Comparison of ENCODE assay signal across 8 mouse cellular contexts in the genomic region with DNA sequence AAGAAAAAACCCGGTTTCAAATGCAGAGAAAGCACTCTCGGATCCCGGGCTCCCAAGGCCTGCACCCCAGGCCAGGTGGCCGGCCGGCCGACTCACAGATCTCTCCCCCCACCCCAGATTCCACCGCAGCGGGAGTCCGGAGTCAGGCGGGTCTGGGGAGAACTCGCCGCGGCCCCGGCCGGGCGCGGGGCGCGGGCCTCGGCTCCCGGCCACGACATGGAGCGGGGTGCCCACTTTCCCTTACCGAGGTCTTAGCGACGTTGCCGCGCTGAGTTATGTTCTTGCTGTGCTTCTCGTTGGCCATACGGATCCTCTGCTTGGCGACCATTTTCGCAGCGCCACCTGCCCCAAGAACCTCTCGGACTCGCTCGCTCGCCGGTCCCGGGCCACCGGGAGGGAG. TPM values are rescaled to one million over a fixed set of nuclear protein-coding genes. Genes with fewer than 3 reads are reported as not detected.
DNase-seq lines count a peak whose midpoint lies in the region; ATAC-seq lines count a peak whose summit lies in the region.

No protein-coding gene starts in this region.

- peak; percentile 48 for ATAC-seq in lung, embryonic 16.5 days (ENCODE audit: low read depth)
- peak; percentile 71 for ATAC-seq in hindbrain, embryonic 13.5 days (ENCODE audit: low FRiP score)
- no peak; the same call in 1 of the 2 replicates for ATAC-seq in midbrain, embryonic 14.5 days (ENCODE audit: low FRiP score, low TSS enrichment)

- WGBS in lung, embryonic 16.5 days = under 1% methylated on average over 39 of the region's 40 CpGs
- WGBS in hindbrain, embryonic 13.5 days = 0% methylated on average over 40 of the region's 40 CpGs
- 0% methylated on average over 40 of the region's 40 CpGs for WGBS in midbrain, embryonic 14.5 days

- H3K4me2 ChIP-seq in lung, embryonic 16.5 days (ENCODE audit: low read depth, low read length) = peak overlapping the region; percentile 74
- peak overlapping the region; percentile 79 for H3K4me2 ChIP-seq in hindbrain, embryonic 13.5 days
- H3K4me2 ChIP-seq in midbrain, embryonic 14.5 days (ENCODE audit: low read length) = peak overlapping the region; percentile 85

- H3K9ac ChIP-seq in lung, embryonic 16.5 days (ENCODE audit: low read length) = peak overlapping the region; percentile 98
- H3K9ac ChIP-seq in hindbrain, embryonic 13.5 days = peak overlapping the region; percentile 96
- peak overlapping the region; percentile 92 for H3K9ac ChIP-seq in midbrain, embryonic 14.5 days (replicated peaks; ENCODE audit: low read length)

- H3K9me3 ChIP-seq in lung, embryonic 16.5 days (ENCODE audit: control insufficient read depth, low read length) = no peaks in the 10 kb centered on the region
- H3K9me3 ChIP-seq in hindbrain, embryonic 13.5 days = no peaks in the 10 kb centered on the region
- H3K9me3 ChIP-seq in midbrain, embryonic 14.5 days (ENCODE audit: control insufficient read depth, low read length) = no peaks in the 10 kb centered on the region

- H3K4me3 ChIP-seq in lung, embryonic 16.5 days (ENCODE audit: low read length) = peak overlapping the region; percentile 68
- peak overlapping the region; percentile 92 for H3K4me3 ChIP-seq in hindbrain, embryonic 13.5 days
- H3K4me3 ChIP-seq in midbrain, embryonic 14.5 days (replicated peaks; ENCODE audit: low read depth, low read length) = peak overlapping the region; percentile 92

- H3K36me3 ChIP-seq in lung, embryonic 16.5 days (ENCODE audit: control insufficient read depth, insufficient read depth, low read length) = peaks cover 12% of the 10 kb centered on the region
- H3K36me3 ChIP-seq in hindbrain, embryonic 13.5 days = peaks cover 26% of the 10 kb centered on the region
- H3K36me3 ChIP-seq in midbrain, embryonic 14.5 days (ENCODE audit: control insufficient read depth, insufficient read depth, low read length) = peaks cover 29% of the 10 kb centered on the region

- H3K27ac ChIP-seq in lung, embryonic 16.5 days (ENCODE audit: low read length) = peak overlapping the region; percentile 81
- peak overlapping the region; percentile 95 for H3K27ac ChIP-seq in hindbrain, embryonic 13.5 days
- H3K27ac ChIP-seq in midbrain, embryonic 14.5 days (replicated peaks; ENCODE audit: low read depth, low read length) = peak overlapping the region; percentile 87

- peaks cover 9% of the 10 kb centered on the region for H3K4me1 ChIP-seq in lung, embryonic 16.5 days (replicated peaks; ENCODE audit: control insufficient read depth, insufficient read depth, low read length)
- peaks cover 22% of the 10 kb centered on the region for H3K4me1 ChIP-seq in hindbrain, embryonic 13.5 days (replicated peaks)
- peaks cover 16% of the 10 kb centered on the region for H3K4me1 ChIP-seq in midbrain, embryonic 14.5 days (ENCODE audit: control insufficient read depth, insufficient read depth, low read length)

- peak; percentile 77 to 78 for DNase-seq in cerebellum, postnatal 10 days
- DNase-seq in cerebellum, adult 9-11 months = no peak
- no peak for DNase-seq in lung, postnatal 10 days
- DNase-seq in midbrain, embryonic 14.5 days = no peak
- DNase-seq in adrenal gland, adult (ENCODE audit: inconsistent age in 2 of 2, low spot score in 1 of 2) = no peak
- DNase-seq in right cerebral cortex, postnatal 14 days = no peak

- H3K27me3 ChIP-seq in lung, embryonic 16.5 days (ENCODE audit: control insufficient read depth, insufficient read depth, low read depth, low read length) = no peaks in the 10 kb centered on the region
- no peaks in the 10 kb centered on the region for H3K27me3 ChIP-seq in hindbrain, embryonic 13.5 days
- no peaks in the 10 kb centered on the region for H3K27me3 ChIP-seq in midbrain, embryonic 14.5 days (ENCODE audit: control insufficient read depth, insufficient read depth, low read length)

RNA-seq across cellular contexts. Expression of a gene that starts 0.5 kb away (rescaled TPM):
- polyA plus RNA-seq in lung, embryonic 16.5 days (2015; fragmentation: Nextera tagmentation; extraction: Ambion mirVana) = 50.9 and 52.1 TPM in 2 replicates
- polyA plus RNA-seq in hindbrain, embryonic 13.5 days (2015; fragmentation: Nextera tagmentation; extraction: Ambion mirVana) = 41.9 and 44.7 TPM in 2 replicates
- 35.3 and 43.5 TPM in 2 replicates for polyA plus RNA-seq in midbrain, embryonic 14.5 days (2014; fragmentation: Nextera tagmentation; extraction: Ambion mirVana)

RNA-seq across cellular contexts. Expression of a gene that starts 0.5 kb away (rescaled TPM):
- 138 and 140 TPM in 2 replicates for polyA plus RNA-seq in lung, embryonic 16.5 days (2015; fragmentation: Nextera tagmentation; extraction: Ambion mirVana)
- polyA plus RNA-seq in hindbrain, embryonic 13.5 days (2015; fragmentation: Nextera tagmentation; extraction: Ambion mirVana) = 73.7 and 79.9 TPM in 2 replicates
- 45.1 and 69.1 TPM in 2 replicates for polyA plus RNA-seq in midbrain, embryonic 14.5 days (2014; fragmentation: Nextera tagmentation; extraction: Ambion mirVana)

RNA-seq across cellular contexts. Expression of a gene that starts 51.3 kb away (rescaled TPM):
- 20.3 and 21.5 TPM in 2 replicates for polyA plus RNA-seq in lung, embryonic 16.5 days (2015; fragmentation: Nextera tagmentation; extraction: Ambion mirVana)
- polyA plus RNA-seq in hindbrain, embryonic 13.5 days (2015; fragmentation: Nextera tagmentation; extraction: Ambion mirVana) = 22.9 and 25.4 TPM in 2 replicates
- polyA plus RNA-seq in midbrain, embryonic 14.5 days (2014; fragmentation: Nextera tagmentation; extraction: Ambion mirVana) = 33.9 and 36.7 TPM in 2 replicates

Comparison
In these comparisons a context has a peak if more than half of its experiments do, and no peak if none do; other contexts are left out.
1. DNase-seq: peak in cerebellum, postnatal 10 days (2 of 2); none in cerebellum, adult 9-11 months (single experiment), lung, postnatal 10 days (single experiment), midbrain, embryonic 14.5 days (single experiment), adrenal gland, adult (0 of 2) and right cerebral cortex, postnatal 14 days (single experiment).
2. Peak in every context shown above with its lines, with median percentiles within 50 percentile points of each other: H3K27ac ChIP-seq, H3K4me2 ChIP-seq, H3K4me3 ChIP-seq and H3K9ac ChIP-seq.